Comparison of ENCODE assay signal across 10 mouse cellular contexts in the genomic region with DNA sequence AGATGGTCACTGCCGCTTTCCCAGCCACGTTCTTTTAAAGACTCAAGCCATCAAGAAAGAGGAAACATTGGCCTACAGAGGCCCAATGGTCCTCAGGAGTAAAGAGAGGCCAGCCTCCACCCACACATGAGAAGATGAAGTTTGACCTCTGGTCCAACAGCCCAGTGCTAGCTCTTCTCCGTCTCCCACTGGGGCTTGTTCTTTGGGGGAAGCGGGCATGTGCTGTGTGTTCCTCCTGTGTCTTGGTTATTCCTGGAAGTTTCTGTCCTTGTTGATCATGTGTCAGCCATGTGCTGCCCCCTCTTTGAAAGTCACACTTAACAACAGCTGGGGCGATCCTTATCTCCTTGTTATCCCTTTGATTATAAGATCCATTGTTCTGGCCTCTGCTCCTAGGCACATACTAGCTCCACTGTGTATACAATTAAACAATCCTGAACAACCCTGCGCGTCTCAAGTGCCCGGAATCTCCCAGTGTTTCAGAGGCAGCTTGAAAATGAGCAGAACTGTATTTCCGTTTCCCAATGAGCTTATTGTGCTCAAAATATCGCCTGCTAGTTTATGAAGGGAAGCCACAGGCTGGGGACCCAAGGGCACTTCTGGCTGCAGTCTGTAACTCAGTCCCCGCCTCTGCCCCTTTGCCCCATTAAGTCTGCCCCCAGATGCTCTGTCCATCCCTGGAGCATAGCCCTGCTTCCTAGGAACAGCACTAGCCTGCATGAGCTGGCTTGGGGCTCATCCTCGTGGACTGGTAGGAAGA.
DNase-seq lines count a peak whose midpoint lies in the region; ATAC-seq lines count a peak whose summit lies in the region.
"Had no signal": no experiment of that assay in that cellular context is flagged by ENCODE, and none has a peak within 500 bp of the region (broad histone marks: within the 10 kb centered on the region; RNA-seq: fewer than 3 reads in every experiment).

No protein-coding gene starts in this region.

- H3K4me2 ChIP-seq in heart, embryonic 15.5 days: peak overlapping the region; percentile 22; the same call in 1 of the 2 replicates
- peak overlapping the region; percentile 39 for H3K4me2 ChIP-seq in embryonic facial prominence, embryonic 13.5 days
- H3K4me2 ChIP-seq in midbrain, embryonic 16.5 days (ENCODE audit: low read length): peak overlapping the region; percentile 23

- peak overlapping the region; percentile 53 for H3K27ac ChIP-seq in heart, embryonic 15.5 days
- H3K27ac ChIP-seq in embryonic facial prominence, embryonic 13.5 days: peak overlapping the region; percentile 73
- peak overlapping the region; percentile 48; the same call in 1 of the 2 replicates for H3K27ac ChIP-seq in midbrain, embryonic 16.5 days (ENCODE audit: low read length)

- DNase-seq in heart, postnatal 10 days: no peak
- peak; percentile 62 for DNase-seq in kidney, adult 9 months
- no peak for DNase-seq in cerebellum, adult 18-20 months
- no peak for DNase-seq in cerebellum, postnatal 25 days
- DNase-seq in adrenal gland, adult (ENCODE audit: inconsistent age in 2 of 2, low spot score in 1 of 2): no peak
- DNase-seq: layer of hippocampus, postnatal 36 days had no signal

- no peak overlapping the region for H3K9ac ChIP-seq in heart, embryonic 15.5 days
- H3K9ac ChIP-seq in embryonic facial prominence, embryonic 13.5 days: peak overlapping the region; percentile 53; the same call in 1 of the 2 replicates
- no peak overlapping the region for H3K9ac ChIP-seq in midbrain, embryonic 16.5 days (ENCODE audit: low read depth, low read length)

- peaks cover 24% of the 10 kb centered on the region for H3K4me1 ChIP-seq in heart, embryonic 15.5 days (replicated peaks)
- peaks cover 54% of the 10 kb centered on the region for H3K4me1 ChIP-seq in embryonic facial prominence, embryonic 13.5 days
- H3K4me1 ChIP-seq in midbrain, embryonic 16.5 days (ENCODE audit: control insufficient read depth, insufficient read depth, low read length): peaks cover 12% of the 10 kb centered on the region

- H3K4me3 ChIP-seq in heart, embryonic 15.5 days: no peak overlapping the region
- no peak overlapping the region for H3K4me3 ChIP-seq in embryonic facial prominence, embryonic 13.5 days
- H3K4me3 ChIP-seq in midbrain, embryonic 16.5 days (ENCODE audit: low read depth, low read length): no peak overlapping the region

- no peaks in the 10 kb centered on the region for H3K9me3 ChIP-seq in heart, embryonic 15.5 days (replicated peaks)
- no peaks in the 10 kb centered on the region for H3K9me3 ChIP-seq in embryonic facial prominence, embryonic 13.5 days
- H3K9me3 ChIP-seq in midbrain, embryonic 16.5 days (replicated peaks; ENCODE audit: control insufficient read depth, low read length, poor library complexity, severe bottlenecking): no peaks in the 10 kb centered on the region

- intact Hi-C loops in heart, postnatal 10 days (cut with DNase I): no loop called here

- no peaks in the 10 kb centered on the region for H3K36me3 ChIP-seq in heart, embryonic 15.5 days
- H3K36me3 ChIP-seq in embryonic facial prominence, embryonic 13.5 days: peaks cover 14% of the 10 kb centered on the region
- no peaks in the 10 kb centered on the region for H3K36me3 ChIP-seq in midbrain, embryonic 16.5 days (ENCODE audit: control insufficient read depth, insufficient read depth, low read length)

- H3K27me3 ChIP-seq in heart, embryonic 15.5 days: no peaks in the 10 kb centered on the region
- no peaks in the 10 kb centered on the region for H3K27me3 ChIP-seq in embryonic facial prominence, embryonic 13.5 days
- H3K27me3 ChIP-seq in midbrain, embryonic 16.5 days (ENCODE audit: control insufficient read depth, insufficient read depth, low read depth, low read length): no peaks in the 10 kb centered on the region
- H3K27me3 ChIP-seq: Patski had no signal

- 0 out of 2 replicates have a peak, but pooled peaks have one; percentile 33 for ATAC-seq in heart, embryonic 15.5 days (replicated peaks; ENCODE audit: insufficient number of reproducible peaks, insufficient read depth, low FRiP score, low read depth)
- ATAC-seq in embryonic facial prominence, embryonic 13.5 days (ENCODE audit: insufficient number of reproducible peaks, insufficient read depth, low FRiP score, low TSS enrichment, low read depth): no peak
- ATAC-seq in midbrain, embryonic 16.5 days: no peak
- ATAC-seq: Patski had no signal

- WGBS in heart, embryonic 15.5 days: 46% methylated on average over 12 of the region's 12 CpGs
- WGBS in embryonic facial prominence, embryonic 13.5 days: 44% methylated on average over 12 of the region's 12 CpGs
- 50% methylated on average over 12 of the region's 12 CpGs for WGBS in midbrain, embryonic 16.5 days
